Comparison of ENCODE assay signal across 31 mouse cellular contexts in genomic region chr12:116313816-116314215, GRCm38 (mm10). TPM values are rescaled to one million over a fixed set of nuclear protein-coding genes. Genes with fewer than 3 reads are reported as not detected.
"Had no signal": no experiment of that assay in that cellular context is flagged by ENCODE, and none has a peak within 500 bp of the region (broad histone marks: within the 10 kb centered on the region; RNA-seq: fewer than 3 reads in every experiment).

No protein-coding gene starts in this region.

- ATAC-seq: midbrain, embryonic 15.5 days had no signal

- DNase-seq: kidney, adult 8-10 months; kidney, postnatal 10 days; kidney, postnatal 36 days; layer of hippocampus, postnatal 36 days; liver, embryonic 13.5 days; lung, adult 2 months; lung, postnatal 14 days; lung, postnatal 4 days; thymus, adult 2 months; thymus, postnatal 36 days had no signal

RNA-seq across cellular contexts. Expression of gene Gm11027, which starts 38.6 kb away (rescaled TPM):
- total RNA-seq: layer of hippocampus, adult 8-10 months; layer of hippocampus, postnatal 10 days; layer of hippocampus, postnatal 36 days; left cerebral cortex, adult 2 months; left cerebral cortex, postnatal 10 days; left cerebral cortex, postnatal 36 days; liver, adult 2 months; megakaryocyte progenitor cell, adult 5-6 weeks; megakaryocyte-erythroid progenitor cell, adult 5-6 weeks; neutrophil, adult 5-6 weeks had no signal
- polyA plus RNA-seq: kidney, embryonic 15.5 days; limb, embryonic 11.5 days; limb, embryonic 14.5 days; liver, adult 2 months; liver, embryonic 13.5 days; liver, embryonic 16.5 days; lung, adult 2 months; lung, embryonic 16.5 days; midbrain, embryonic 11.5 days; midbrain, embryonic 15.5 days; neural tube, embryonic 13.5 days; small intestine, adult 2 months; spleen, adult 2 months; stomach, embryonic 16.5 days; testis, adult 2 months; thymus, adult 2 months had no signal
